Mouse (Mus musculus): ENCODE results near the gene Zzef1. TPM values are rescaled to one million over a fixed set of nuclear protein-coding genes. Genes with fewer than 3 reads are reported as not detected.

Gene Zzef1
- polyA plus RNA-seq, 1 experiment from 2014 or later: 19.5 TPM

- no peak for TF ChIP-seq CTCF (IDR thresholded peaks at IDR 0.05)
- DNase-seq (ENCODE audit: low read depth, low spot score) (no peak), ATAC-seq (no peak)
- ChIA-PET POLR2A (no interaction called here), CTCF (no interaction called here)
- H3K27me3 ChIP-seq: no peaks in the 10 kb centered on the region
- in situ Hi-C loops (cut with MboI; ENCODE audit: low pct_unique_long_range_greater_than_20kb): no loop called here
Measured at GRCm38 (mm10) chr11:72908391-72908790, 112.4 kb downstream of the Zzef1 start.

- ChIA-PET POLR2A (no interaction called here), CTCF (interaction anchor here (2.0 kb wide), 1 partner anchor 10 kb away, joined by 4 read pairs; no protein-coding TSS in a partner anchor)
- TF ChIP-seq CTCF (IDR thresholded peaks at IDR 0.05): no peak
- no peak for ATAC-seq
- no peak for DNase-seq (ENCODE audit: low read depth, low spot score)
- in situ Hi-C loops (cut with MboI; ENCODE audit: low pct_unique_long_range_greater_than_20kb): no loop called here
- no peaks in the 10 kb centered on the region for H3K27me3 ChIP-seq
Measured at GRCm38 (mm10) chr11:72917299-72917996, 121.4 kb downstream of the Zzef1 start.

- DNase-seq (ENCODE audit: low read depth, low spot score) (no peak), ATAC-seq (no peak)
- in situ Hi-C loops (cut with MboI; ENCODE audit: low pct_unique_long_range_greater_than_20kb): loop anchor here (5.0 kb wide), 1 partner anchor 79 kb away; no protein-coding TSS in a partner anchor
- ChIA-PET CTCF (no interaction called here), POLR2A (no interaction called here)
- no peak for TF ChIP-seq CTCF (IDR thresholded peaks at IDR 0.05)
- no peaks in the 10 kb centered on the region for H3K27me3 ChIP-seq
Measured at GRCm38 (mm10) chr11:72923116-72923515, 127.1 kb downstream of the Zzef1 start.

- in situ Hi-C loops (cut with MboI; ENCODE audit: low pct_unique_long_range_greater_than_20kb): loop anchor here (5.0 kb wide), 1 partner anchor 78 kb away; no protein-coding TSS in a partner anchor
- POLR2A ChIA-PET: no interaction called here
- ATAC-seq (no peak), DNase-seq (ENCODE audit: low read depth, low spot score) (no peak)
- no peaks in the 10 kb centered on the region for H3K27me3 ChIP-seq
- no peak for TF ChIP-seq CTCF (IDR thresholded peaks at IDR 0.05)
- CTCF ChIA-PET: interaction anchor here (0.9 to 1.8 kb wide), 2 partner anchors 19 to 59 kb away, joined by 3 to 5 read pairs; no protein-coding TSS in a partner anchor
Measured at GRCm38 (mm10) chr11:72924458-72924857, 128.4 kb downstream of the Zzef1 start.

GRCm38 (mm10) chr11:72925067-72925466 is 129.0 kb downstream of the Zzef1 start:
- DNase-seq (ENCODE audit: low read depth, low spot score) (no peak), ATAC-seq (no peak)
- in situ Hi-C loops (cut with MboI; ENCODE audit: low pct_unique_long_range_greater_than_20kb): no loop called here
- no peak for TF ChIP-seq CTCF (IDR thresholded peaks at IDR 0.05)
- ChIA-PET POLR2A (no interaction called here), CTCF (interaction anchor here (1.8 kb wide), 1 partner anchor 19 kb away, joined by 5 read pairs; no protein-coding TSS in a partner anchor)
- no peaks in the 10 kb centered on the region for H3K27me3 ChIP-seq

- CTCF ChIA-PET: interaction anchor here (0.7 to 1.4 kb wide), 10 partner anchors 11 to 120 kb away, joined by 3 to 6 read pairs (median 4); partner anchors contain the start of gene P2rx1
- peak; percentile 96 for TF ChIP-seq CTCF (IDR thresholded peaks at IDR 0.05)
Measured at GRCm38 (mm10) chr11:72926226-72926890, 130.3 kb downstream of the Zzef1 start.

GRCm38 (mm10) chr11:72928516-72928915 is 132.5 kb downstream of the Zzef1 start:
- ChIA-PET CTCF (interaction anchor here (0.8 to 1.3 kb wide), 2 partner anchors 46 to 53 kb away, joined by 3 read pairs; no protein-coding TSS in a partner anchor), POLR2A (interaction anchor here (1.3 kb wide), 1 partner anchor 13 kb away, joined by 3 read pairs; no protein-coding TSS in a partner anchor)
- ATAC-seq (no peak), DNase-seq (ENCODE audit: low read depth, low spot score) (no peak)
- H3K27me3 ChIP-seq: no peaks in the 10 kb centered on the region
- in situ Hi-C loops (cut with MboI; ENCODE audit: low pct_unique_long_range_greater_than_20kb): no loop called here
- no peak for TF ChIP-seq CTCF (IDR thresholded peaks at IDR 0.05)

More at GRCm38 (mm10) chr11:72926226-72926890, 130.3 kb downstream of the Zzef1 start:
- POLR2A ChIA-PET: no interaction called here
- H3K27me3 ChIP-seq: no peaks in the 10 kb centered on the region
- DNase-seq (ENCODE audit: low read depth, low spot score): no peak
- in situ Hi-C loops (cut with MboI; ENCODE audit: low pct_unique_long_range_greater_than_20kb): no loop called here
- ATAC-seq: no peak

- in situ Hi-C loops (cut with MboI; ENCODE audit: low pct_unique_long_range_greater_than_20kb): no loop called here
- TF ChIP-seq CTCF (IDR thresholded peaks at IDR 0.05): no peak
- ChIA-PET CTCF (interaction anchor here (0.6 kb wide), 1 partner anchor 98 kb away, joined by 3 read pairs; no protein-coding TSS in a partner anchor), POLR2A (no interaction called here)
- ATAC-seq (no peak), DNase-seq (ENCODE audit: low read depth, low spot score) (no peak)
- H3K27me3 ChIP-seq: peaks cover 4% of the 10 kb centered on the region
Measured at GRCm38 (mm10) chr11:72940208-72941143, 144.4 kb downstream of the Zzef1 start.

GRCm38 (mm10) chr11:72944996-72945793 is 149.2 kb downstream of the Zzef1 start:
- ChIA-PET POLR2A (interaction anchor here (0.8 kb wide), 1 partner anchor 15 kb away, joined by 4 read pairs; no protein-coding TSS in a partner anchor), CTCF (no interaction called here)
- no peak for TF ChIP-seq CTCF (IDR thresholded peaks at IDR 0.05)
- in situ Hi-C loops (cut with MboI; ENCODE audit: low pct_unique_long_range_greater_than_20kb): no loop called here
- DNase-seq (ENCODE audit: low read depth, low spot score) (no peak), ATAC-seq (no peak)
- peaks cover 4% of the 10 kb centered on the region for H3K27me3 ChIP-seq

Data from Patski (cell line).